Mouse (Mus musculus): Measurements from ENCODE around the gene Fmo2.

DNA sequence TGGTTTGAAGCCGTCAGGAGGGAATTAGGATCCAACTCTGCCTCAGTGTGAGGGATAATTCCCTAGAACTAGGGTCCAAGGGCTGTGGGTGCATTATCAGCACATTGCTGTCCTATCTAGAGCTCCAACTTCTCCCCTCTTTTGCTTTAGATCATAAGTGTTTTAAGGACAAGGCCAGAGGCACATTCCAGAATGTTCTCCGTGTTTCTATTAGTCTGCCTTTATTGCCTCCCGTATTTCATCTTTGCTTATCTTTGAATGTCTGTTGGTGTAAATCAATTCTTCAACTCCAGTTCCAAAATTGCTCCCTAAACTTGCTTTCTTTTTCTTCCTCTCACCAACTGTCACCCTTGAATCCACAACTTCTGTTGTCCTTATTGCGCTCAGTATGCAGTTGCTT is 33.9 kb upstream of the Fmo2 start:
- TF ChIP-seq POLR2A (IDR thresholded peaks at IDR 0.05; ENCODE audit: low read depth, low read length) (no peak), CTCF (conservative IDR thresholded peaks at IDR 0.05; ENCODE audit: insufficient read depth, insufficient read length, low read depth, low read length) (no peak)
